Mouse (Mus musculus): ENCODE measurements around the gene Pole2.

DNA sequence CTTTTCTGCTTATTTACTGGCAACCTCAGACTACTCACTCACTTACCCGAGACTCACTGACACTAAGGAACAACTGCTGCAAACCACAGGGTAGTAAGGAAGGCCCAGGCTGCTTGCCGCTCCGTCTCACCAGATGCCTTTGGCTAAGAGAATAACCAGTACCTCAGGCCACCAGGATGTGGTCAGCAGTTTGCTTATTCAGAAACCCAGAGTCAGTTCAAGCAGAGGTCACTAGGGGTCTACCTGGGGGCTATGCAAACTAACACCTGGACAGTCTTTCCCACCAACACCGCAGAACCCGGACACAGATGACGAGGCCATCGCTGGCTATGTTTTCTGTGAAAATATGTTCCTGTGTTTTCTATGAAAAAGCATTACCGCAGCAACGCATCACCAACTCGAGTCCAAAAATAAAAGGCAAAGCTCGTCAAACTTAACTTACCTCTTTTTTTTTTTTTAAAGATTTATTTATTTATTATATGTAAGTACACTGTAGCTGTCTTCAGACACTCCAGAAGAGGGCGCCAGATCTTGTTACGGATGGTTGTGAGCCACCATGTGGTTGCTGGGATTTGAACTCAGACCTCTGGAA is 14.7 kb downstream of the Pole2 start:
- TF ChIP-seq CTCF (IDR thresholded peaks at IDR 0.05; ENCODE audit: borderline replicate concordance, insufficient read depth, low read depth, low read length) (no peak), POLR2A (IDR thresholded peaks at IDR 0.05; ENCODE audit: borderline replicate concordance, insufficient read depth, low read length) (no peak)
